Mouse (Mus musculus): ENCODE measurements around the gene Yipf6.
"Not testable (repeated sequence)": the region's sequence is repeated elsewhere in the genome, so short reads cannot be mapped to it uniquely, and the experiment has no call there.

Gene Yipf6

DNA sequence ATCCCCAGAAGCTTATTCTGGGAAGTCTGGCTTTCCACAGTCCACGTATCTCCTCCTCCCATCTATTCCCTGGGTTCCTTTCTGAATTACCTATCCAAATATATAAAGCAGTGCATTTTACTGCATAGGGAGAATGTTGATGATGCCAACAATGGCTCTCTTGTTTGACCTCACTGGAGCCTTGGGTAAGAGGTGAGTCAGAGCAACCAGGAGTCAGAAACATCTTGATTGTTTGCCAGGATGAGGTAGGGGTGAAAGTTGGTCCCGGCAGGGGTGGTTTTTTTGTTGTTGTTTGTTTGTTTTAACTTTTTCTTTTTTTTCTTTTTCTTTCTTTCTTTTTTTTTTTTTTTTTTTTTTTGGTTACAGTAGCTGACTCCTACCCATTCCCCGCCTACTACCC is at the start of gene Yipf6:
Yipf6 (plus strand) TSS at position 216 of the 400 bp plus-strand sequence.
- DNase-seq (ENCODE audit: low read depth): no peak

DNA sequence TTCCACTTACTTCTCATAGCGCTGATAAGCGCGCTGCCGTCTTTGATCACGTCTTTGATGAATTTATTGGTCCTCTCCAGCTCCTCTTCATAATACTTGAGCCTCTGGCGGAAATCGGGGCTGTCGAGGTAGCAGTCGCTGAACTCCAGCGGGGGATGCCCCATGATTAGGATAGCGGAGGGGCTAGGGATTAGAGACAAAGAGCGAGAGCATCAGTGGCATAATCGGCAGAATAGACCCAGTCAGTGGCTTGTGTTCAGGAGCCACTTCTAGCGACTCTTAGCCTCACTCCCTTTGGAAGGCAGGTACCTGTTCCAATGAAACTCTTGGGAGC is 46.1 kb upstream of the Yipf6 start:
- no peak for DNase-seq (ENCODE audit: low read depth)

- DNase-seq (ENCODE audit: low read depth): no peak
Measured at GRCm38 (mm10) chrX:98890406-98891116, 45.6 kb upstream of the Yipf6 start, which contains the start of gene Ophn1. Gene Ophn1 (minus strand): TSS chrX:98891025.

GRCm38 (mm10) chrX:98898307-98898706 is 37.8 kb upstream of the Yipf6 start:
- no peak for DNase-seq (ENCODE audit: low read depth)

- DNase-seq (ENCODE audit: low read depth): no peak
Measured at GRCm38 (mm10) chrX:98904226-98904625, 31.9 kb upstream of the Yipf6 start.

DNA sequence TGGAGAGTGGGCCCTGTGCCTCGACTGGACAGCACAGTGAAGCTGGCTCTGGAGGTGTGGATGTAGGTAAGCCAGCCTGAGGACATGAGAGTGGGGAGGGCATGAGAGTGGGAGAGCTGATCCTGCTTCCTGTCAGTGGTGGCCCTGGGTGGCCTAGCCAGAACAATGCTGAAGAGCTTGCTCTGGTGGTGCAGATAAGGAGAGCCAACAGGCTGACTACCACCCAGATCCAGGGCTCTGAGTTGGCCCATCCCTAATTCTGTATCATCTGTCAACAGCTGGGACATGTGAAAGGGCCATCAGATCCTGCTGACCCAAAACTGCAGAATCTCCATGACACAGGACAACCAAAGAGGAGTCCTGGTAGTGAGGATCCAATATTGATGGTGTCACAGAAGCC is 27.2 kb upstream of the Yipf6 start:
- no peak for DNase-seq (ENCODE audit: low read depth)

DNA sequence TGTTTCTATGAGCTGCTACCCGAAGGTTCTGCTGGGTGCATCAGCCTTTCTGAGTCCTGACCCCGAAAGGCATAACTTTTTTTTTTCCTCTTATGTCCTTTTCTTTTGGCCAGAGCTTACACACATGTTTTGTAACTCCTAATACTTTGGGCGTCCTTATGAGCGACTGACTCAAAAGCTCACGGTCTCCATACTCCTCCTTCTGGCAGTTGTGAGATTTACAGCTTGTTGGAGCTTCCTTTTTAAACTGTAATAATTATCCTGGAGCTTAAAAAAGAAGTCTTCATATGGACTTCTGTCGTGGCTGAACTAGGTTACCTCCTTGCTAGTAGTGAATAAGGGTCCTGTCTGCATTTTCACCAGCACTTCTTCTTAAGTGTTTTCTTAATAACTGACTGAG is 16.7 kb upstream of the Yipf6 start:
- DNase-seq (ENCODE audit: low read depth): peak; percentile 29

GRCm38 (mm10) chrX:98936707-98937554 is 815 bp downstream of the Yipf6 start:
- peak; percentile 64 for DNase-seq (ENCODE audit: low read depth)

DNA sequence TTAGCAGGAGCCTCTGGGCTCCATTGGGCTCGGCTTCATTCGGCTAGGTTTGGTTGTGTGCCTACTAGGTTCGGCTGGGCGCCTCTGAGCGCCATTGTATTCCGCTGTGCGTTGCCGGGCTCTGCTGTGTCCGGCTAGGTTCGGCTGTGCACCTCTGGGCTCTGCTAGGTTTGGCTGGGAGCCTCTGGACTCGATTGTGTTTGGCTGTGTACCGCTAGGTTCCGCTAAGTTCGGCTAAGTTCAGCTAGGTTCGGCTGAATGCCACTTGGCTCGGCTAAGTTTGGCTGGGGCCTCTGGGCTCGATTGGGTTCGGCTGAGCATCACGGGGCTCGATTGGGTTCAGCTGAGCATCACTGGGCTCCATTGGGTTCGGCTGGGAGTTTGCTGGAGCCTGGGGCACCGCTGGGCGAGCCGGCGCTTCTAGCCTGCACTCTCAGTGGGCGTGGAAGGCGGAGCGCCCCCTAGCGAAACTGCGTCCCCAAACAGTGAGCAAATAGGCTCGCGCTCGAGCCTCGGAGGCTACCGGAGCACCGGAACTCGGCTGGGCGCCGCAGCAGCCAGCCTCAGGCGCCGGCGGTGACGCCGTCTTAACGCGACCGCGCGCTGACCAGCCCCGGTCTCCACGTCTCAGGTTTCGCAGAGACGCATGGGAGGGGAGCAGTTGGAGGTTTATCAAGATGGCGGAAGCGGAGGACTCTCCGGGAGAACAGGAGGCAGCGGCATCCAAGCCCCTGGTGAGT is 1.6 kb downstream of the Yipf6 start:
- DNase-seq (ENCODE audit: low read depth): peak; percentile 83

DNA sequence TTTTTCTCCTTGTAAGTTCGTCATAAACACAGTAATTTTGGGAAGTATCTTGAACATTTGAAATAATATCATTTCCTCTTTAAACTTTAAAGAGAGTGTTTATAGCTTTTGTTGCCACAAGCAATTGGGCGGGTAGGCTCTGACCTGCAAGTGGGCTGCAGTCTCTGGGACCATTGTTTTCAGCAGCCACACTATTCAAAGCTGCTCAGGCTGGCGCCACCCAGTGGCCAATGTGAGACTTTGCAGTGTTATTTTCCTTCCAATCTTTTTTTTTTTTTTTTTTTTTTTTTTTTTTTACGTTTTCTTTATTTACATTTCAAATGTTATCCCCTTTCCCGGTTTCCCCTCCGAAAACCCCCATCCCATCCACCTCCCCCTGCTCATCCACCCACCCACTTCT is 17.8 kb downstream of the Yipf6 start:
- peak; percentile 23 for DNase-seq (ENCODE audit: low read depth)

GRCm38 (mm10) chrX:98958287-98958686 is 22.2 kb downstream of the Yipf6 start:
- DNase-seq (ENCODE audit: low read depth): no peak

- no peak for DNase-seq (ENCODE audit: low read depth)
Measured at GRCm38 (mm10) chrX:98959050-98959449, 22.9 kb downstream of the Yipf6 start.

DNA sequence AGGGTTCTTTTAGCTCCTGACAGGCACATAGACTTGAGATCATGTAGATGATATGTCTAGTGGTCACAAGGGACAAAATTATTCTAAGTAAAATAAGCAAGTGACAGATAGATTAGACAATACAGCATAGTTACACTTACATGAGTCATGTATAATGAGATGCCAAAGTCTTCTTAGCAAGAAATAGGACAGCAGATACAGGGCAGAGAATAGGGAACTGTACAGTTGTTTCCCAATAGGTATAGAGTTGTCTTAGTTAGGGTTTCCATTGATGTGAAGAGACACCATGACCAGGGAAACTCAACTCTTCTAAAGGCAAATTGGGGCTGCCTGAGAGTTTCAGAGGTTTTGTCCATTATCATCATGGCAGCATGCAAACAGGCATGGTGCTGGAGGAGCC is 27.6 kb downstream of the Yipf6 start:
- DNase-seq (ENCODE audit: low read depth): no peak

- DNase-seq (ENCODE audit: low read depth): no peak
Measured at GRCm38 (mm10) chrX:98964513-98964912, 28.4 kb downstream of the Yipf6 start.

- DNase-seq (ENCODE audit: low read depth): not testable (repeated sequence)
Measured at GRCm38 (mm10) chrX:98986611-98987010, 50.5 kb downstream of the Yipf6 start.

- DNase-seq (ENCODE audit: low read depth): peak; percentile 26
Measured at GRCm38 (mm10) chrX:98989574-98989973, 53.5 kb downstream of the Yipf6 start.

Measured in c-Kit-positive CD71-negative TER-119-negative erythroid progenitor cells, embryonic 14.5 days (primary cell).